Mouse (Mus musculus): Measurements from ENCODE around the gene Ctr9.

GRCm38 (mm10) chr7:110982764-110983163 is 46.0 kb upstream of the Ctr9 start:
- peak; percentile 75 for TF ChIP-seq CTCF (IDR thresholded peaks at IDR 0.05)
- no peak for TF ChIP-seq EP300 (IDR thresholded peaks at IDR 0.05)

Data from lung, postnatal 0 days (tissue).